Mouse (Mus musculus) v-Abl transformed pro-B cells (cell line): Measurements from ENCODE around the gene Eci1.
"Not testable (repeated sequence)": the region's sequence is repeated elsewhere in the genome, so short reads cannot be mapped to it uniquely, and the experiment has no call there.

Experiments
- in situ Hi-C, 2 experiments: fragments of 400-800 bp; cut with MboI; formaldehyde crosslinking; loops; one replicate each; pipeline ENCODE4 v1.15.1; 2025; ENCODE audit not compliant: unreplicated experiment in 2 of 2

Eci1 gene

DNA sequence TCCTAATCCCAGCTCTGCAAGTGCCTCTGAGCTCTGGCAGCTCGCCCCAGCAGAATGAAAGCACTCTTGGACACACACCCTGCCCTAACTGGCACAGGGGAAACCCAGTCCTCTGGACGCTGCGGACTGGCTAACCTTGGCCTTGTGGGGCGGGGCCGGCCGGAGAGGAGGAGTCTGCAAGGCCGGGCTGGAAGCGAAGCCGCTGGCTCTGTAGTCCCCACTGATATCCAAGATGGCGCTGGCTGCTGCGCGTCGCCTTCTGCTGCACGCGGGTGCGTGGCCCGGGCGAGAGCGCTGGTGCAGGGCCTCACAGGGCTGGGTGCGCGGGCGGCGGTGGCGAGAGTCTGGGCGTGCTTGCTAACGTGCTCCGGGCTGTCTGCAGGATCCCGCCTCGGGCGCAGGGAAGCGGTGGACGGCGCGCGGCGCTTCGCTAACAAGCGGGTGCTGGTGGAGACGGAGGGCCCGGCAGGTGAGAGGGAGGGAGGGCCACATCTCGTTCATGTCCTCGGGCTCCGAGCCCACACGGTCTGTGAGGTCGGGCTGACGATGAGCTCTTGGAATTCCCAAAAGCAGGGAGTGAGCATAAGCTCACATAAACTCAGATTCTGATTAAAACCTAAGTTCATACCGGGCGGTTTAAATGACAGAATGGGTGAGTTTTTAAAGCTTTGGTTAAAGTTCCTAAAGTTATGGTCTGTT is at the start of gene Eci1:
Eci1 (plus strand) TSS at position 171 of the 699 bp plus-strand sequence.
- in situ Hi-C loops = no loop called here

- in situ Hi-C loops = no loop called here
These were observed 47.9 kb upstream of the Eci1 start for GRCm38 (mm10) chr17:24378496-24378895.

DNA sequence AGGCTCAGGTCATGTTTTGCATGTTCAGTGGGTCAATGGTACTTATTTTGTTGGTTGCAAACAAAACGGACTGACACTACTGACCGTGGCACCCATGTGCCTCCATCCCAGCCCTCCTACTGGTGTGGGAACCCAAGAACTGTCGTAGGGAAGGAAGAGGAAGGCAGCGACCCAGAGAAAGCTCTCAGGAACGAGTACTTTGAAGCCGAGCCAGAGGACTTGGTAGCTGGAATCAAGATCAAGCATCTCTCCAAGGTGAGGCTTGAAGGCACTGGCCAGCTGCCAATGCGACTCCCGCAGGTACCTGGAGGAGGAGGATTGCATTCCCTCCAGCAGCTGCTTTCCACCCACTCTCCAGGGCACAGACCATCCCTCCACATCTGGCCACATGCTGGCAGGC is 42.7 kb upstream of the Eci1 start:
- in situ Hi-C loops = loop anchor here in 1 of 2 experiments (10.0 kb wide), 1 partner anchor 409 kb away; no protein-coding TSS in a partner anchor

GRCm38 (mm10) chr17:24388711-24389110 is 37.7 kb upstream of the Eci1 start:
- in situ Hi-C loops = loop anchor here in 1 of 2 experiments (10.0 kb wide), 1 partner anchor 414 kb away; no protein-coding TSS in a partner anchor

GRCm38 (mm10) chr17:24389865-24390264 is 36.6 kb upstream of the Eci1 start:
- in situ Hi-C loops = loop anchor here in 1 of 2 experiments (10.0 kb wide), 1 partner anchor 415 kb away; no protein-coding TSS in a partner anchor

DNA sequence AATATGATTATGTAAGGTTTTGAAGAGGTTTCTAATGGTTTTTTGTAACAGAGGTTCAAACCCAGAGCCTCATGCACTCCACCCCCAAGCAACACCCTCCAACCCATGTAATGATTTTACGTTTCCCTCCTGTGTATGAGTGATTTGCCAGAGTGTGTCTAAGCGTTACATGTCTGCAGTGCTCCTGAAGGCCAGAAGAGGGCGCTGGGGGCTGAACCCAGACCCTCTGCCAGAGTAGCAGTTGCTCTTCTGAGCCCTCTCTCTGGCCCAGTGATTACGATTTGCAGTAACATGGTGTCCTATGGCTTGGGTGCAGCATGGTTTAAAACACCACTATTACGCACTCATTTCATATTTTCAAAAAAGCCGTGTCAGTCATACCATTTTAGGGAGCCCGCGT is 35.3 kb upstream of the Eci1 start:
- in situ Hi-C loops = no loop called here

DNA sequence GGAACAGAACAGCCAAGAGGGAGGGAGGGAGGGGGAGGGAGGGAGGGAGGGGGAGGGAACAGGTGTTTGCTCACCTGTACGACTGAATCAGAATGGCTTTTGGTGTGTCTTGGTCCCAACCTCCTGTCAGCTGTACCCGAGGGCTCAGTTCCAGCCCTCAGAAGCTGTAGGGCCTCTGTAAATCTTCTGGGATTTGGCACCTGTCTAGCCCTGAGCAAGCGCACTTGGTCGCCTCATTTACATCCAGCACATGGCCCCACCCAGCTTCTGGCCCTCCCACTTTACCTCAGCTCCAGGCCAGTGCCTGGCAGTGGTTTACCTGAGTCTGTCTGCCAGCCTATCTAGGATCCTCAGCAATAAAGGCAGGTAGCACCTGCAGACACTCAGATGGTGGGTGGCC is 32.9 kb upstream of the Eci1 start:
- in situ Hi-C loops = no loop called here

DNA sequence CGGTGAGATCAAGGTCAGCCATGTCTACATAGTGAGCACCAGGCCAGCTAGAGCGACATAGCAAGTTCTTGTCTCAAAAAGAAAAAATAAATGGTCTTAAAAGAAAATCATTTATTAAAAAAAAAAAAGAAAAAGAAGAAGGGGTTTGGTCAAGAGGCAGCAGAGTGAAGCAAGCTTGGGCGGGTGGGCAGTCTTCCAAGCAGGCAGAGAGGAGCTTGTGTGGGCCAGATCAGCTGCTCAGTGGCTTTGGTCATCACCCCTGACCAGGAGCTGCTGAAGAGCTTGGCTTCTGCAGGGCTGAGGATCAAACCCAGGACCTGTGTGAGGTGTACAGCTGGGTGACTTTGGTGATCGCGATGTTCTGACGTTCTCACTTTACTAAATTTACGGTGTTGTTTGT is 32.0 kb upstream of the Eci1 start:
- in situ Hi-C loops = no loop called here

GRCm38 (mm10) chr17:24402371-24402770 is 24.1 kb upstream of the Eci1 start:
- in situ Hi-C loops = no loop called here

GRCm38 (mm10) chr17:24407116-24407803 is 19.2 kb upstream of the Eci1 start:
- in situ Hi-C loops = no loop called here

GRCm38 (mm10) chr17:24413557-24414211 is 12.8 kb upstream of the Eci1 start:
- in situ Hi-C loops = no loop called here

DNA sequence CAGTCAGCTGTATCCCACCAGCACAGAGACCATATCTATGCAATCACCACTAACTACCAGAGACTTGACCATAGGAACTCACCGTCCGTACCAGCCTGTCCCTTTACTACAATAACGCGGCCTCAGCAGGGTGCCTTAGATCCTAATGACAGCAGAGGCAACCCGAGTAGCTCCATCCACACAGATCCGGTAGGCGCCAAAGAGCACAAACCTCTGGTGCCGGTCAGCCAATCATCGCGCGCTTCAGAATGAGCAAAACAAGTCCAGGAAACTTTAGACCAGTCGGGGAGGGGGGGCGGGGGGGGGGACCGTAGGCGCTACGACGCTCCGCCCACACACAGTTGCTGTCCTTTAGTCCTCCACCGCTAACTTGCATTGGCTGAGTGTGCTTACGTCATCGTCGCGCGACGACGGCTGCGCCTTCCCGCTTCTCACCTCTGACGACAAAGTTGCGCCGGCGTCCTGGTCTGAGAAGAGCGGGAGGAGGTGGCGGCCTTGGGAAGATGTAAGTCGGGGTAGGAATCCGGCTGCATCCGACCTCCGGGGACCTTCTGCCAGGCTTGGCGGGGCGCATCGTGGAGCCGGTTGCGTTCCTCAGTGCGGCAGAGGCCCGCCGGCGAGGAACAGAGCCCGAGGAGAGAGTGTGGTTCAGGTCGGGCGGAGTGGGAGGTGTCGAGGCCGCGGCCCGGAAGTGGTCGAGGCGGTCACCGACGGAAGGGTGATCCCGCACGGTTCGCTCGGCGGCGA is 12.0 kb upstream of the Eci1 start, which contains the start of gene Rnps1:
Rnps1 (plus strand) TSS at position 336 of the 747 bp plus-strand sequence.
- in situ Hi-C loops = no loop called here

- in situ Hi-C loops = no loop called here
These were observed 11.4 kb upstream of the Eci1 start for GRCm38 (mm10) chr17:24415011-24415410.

DNA sequence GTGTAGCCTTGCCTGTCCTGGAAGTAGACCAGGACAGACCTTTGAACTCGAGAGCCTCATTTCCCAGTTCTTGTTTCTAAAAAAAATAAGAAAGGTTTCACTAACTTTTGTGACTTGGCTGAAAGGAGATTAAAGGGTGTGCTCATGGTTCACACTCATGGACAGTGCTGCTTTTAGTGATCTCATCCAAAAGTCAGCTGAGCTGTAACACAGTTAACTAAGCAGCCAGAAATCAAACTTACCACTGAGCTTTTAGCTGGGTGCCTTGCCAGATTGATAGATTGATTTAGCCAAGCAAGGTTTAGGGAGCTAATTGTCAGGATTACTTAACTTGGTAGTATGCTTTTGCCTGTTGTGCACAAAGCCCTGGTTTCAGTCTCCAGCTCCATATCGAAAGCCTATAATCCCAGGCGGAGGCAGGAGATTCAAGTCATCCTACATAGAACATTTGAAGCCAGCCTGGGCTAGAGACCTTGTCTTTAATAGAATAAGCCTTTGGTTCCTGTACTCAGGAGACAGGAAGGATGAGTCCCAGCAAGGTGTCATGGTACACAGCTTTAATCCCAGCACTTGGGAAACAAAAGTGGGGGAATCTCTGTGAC is 10.3 kb upstream of the Eci1 start:
- in situ Hi-C loops = no loop called here

GRCm38 (mm10) chr17:24423114-24423513 is 3.3 kb upstream of the Eci1 start:
- in situ Hi-C loops = no loop called here

DNA sequence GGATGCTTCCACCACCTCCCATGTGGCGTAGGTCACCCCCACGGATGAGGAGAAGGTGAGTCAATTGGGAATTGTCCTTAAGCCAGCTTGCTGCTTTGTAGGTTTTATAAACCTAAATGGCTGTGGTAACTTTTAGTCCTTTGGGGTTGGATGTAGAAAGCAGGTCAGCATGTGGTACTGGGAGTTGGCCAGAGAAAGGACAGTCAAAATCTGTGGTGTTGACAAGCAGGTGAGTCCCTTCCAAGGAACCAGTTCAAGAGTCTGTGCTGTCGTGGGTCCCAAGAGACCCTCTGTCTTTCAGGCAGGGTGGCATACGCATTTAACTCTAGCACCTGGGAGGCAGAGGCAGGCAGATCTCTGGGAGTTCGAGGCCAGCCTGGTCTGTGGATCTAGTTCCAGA is 2.0 kb upstream of the Eci1 start:
- in situ Hi-C loops = no loop called here

DNA sequence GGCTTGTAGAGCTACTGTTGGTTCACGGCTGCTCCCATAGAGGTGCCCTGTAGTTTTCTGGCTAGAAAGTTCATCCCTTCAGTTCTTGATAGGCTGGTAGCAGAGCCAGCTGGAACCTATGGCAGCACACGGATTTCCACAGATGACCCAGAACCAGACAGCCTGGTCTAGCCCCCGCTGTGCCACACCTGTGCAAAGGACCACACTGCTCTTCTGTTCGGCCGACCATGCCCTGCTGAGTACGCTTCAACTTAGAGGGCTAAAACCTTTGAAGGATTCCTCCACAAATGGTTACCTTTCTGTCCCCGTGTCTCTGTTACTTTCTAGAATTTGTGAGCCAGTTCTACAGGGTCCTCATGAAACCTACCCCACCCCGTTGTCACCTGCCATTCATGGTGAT is 1.1 kb upstream of the Eci1 start:
- in situ Hi-C loops = not testable (repeated sequence)

DNA sequence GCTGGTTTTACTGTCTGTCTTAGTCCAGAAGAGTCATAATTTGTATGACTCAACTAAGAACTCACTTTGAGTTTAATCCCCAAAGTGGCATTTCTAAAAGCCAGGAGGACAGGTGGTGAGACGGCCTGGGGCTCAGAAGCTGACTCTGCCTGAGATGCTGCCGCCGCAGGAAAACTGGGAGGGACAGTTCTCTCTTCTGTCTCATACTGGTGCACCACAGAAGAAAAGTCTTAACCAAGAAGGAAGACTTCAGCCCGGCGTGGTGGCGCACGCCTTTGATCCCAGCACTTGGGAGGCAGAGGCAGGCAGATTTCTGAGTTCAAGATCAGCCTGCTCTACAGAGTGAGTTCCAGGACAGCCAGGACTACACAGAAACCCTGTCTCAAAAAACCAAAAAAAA is 536 bp upstream of the Eci1 start:
- in situ Hi-C loops = no loop called here

GRCm38 (mm10) chr17:24427170-24427557 is 723 bp downstream of the Eci1 start:
- in situ Hi-C loops = no loop called here

- in situ Hi-C loops = no loop called here
These were observed 3.0 kb downstream of the Eci1 start for GRCm38 (mm10) chr17:24429201-24429983.
